Mouse (Mus musculus) embryonic facial prominence, embryonic 12.5 days (tissue): ENCODE results near the gene Epp13. TPM values are rescaled to one million over a fixed set of nuclear protein-coding genes. Genes with fewer than 3 reads are reported as not detected.
"Not testable (repeated sequence)": the region's sequence is repeated elsewhere in the genome, so short reads cannot be mapped to it uniquely, and the experiment has no call there.

Experiments used
- ATAC-seq: fragments of 200-750 bp; cut with Nextera tagmentation; 2 replicates; pipeline ENCODE4 v1.8.0; 2017; ENCODE audit not compliant: insufficient number of reproducible peaks, insufficient read depth, low FRiP score, low TSS enrichment
- H3K27ac ChIP-seq: fragments of 300-500 bp; sonication (generic); 2 replicates; pipeline ENCODE4 v1.5.1; 2016; ENCODE audit warnings: mild to moderate bottlenecking
- H3K27me3 ChIP-seq: fragments of 300-500 bp; sonication (generic); 2 replicates; pipeline ENCODE4 v1.6.1; 2016; ENCODE audit warnings: mild to moderate bottlenecking, moderate library complexity
- H3K36me3 ChIP-seq: fragments of 300-500 bp; sonication (generic); 2 replicates; pipeline ENCODE4 v1.6.1; 2016; ENCODE audit warnings: mild to moderate bottlenecking
- H3K4me1 ChIP-seq: fragments of 300-500 bp; sonication (generic); 2 replicates; pipeline ENCODE4 v1.6.1; 2016
- H3K4me2 ChIP-seq: fragments of 300-500 bp; sonication (generic); replicated peaks from 2 replicates; pipeline ENCODE4 v1.6.1; 2016; ENCODE audit warnings: mild to moderate bottlenecking, moderate library complexity
- H3K4me3 ChIP-seq: fragments of 300-500 bp; sonication (generic); 2 replicates; pipeline ENCODE4 v1.5.1; 2016; ENCODE audit warnings: mild to moderate bottlenecking
- H3K9ac ChIP-seq: fragments of 300-500 bp; sonication (generic); 2 replicates; pipeline ENCODE4 v1.6.1; 2016; ENCODE audit warnings: mild to moderate bottlenecking, moderate library complexity
- H3K9me3 ChIP-seq: fragments of 300-500 bp; sonication (generic); 2 replicates; pipeline ENCODE4 v1.6.1; 2016; ENCODE audit warnings: mild to moderate bottlenecking, moderate library complexity
- WGBS: fragments of 180-500 bp; shearing (Covaris S2); methylation state at CpG from one replicate; pipeline ENCODE4 v1.1.7; 2016; 5-methylcytosine and 5-hydroxymethylcytosine counted together
- polyA plus RNA-seq: library from polyadenylated mRNA; unstranded; fragments of >200 nt; fragmentation: Nextera tagmentation; extraction: Ambion mirVana; gene quantifications from 2 replicates; pipeline ENCODE4 v1.2.1, GENCODE M21; 2016

Gene Epp13
- polyA plus RNA-seq, 1 experiment from 2014 or later: not detected

DNA sequence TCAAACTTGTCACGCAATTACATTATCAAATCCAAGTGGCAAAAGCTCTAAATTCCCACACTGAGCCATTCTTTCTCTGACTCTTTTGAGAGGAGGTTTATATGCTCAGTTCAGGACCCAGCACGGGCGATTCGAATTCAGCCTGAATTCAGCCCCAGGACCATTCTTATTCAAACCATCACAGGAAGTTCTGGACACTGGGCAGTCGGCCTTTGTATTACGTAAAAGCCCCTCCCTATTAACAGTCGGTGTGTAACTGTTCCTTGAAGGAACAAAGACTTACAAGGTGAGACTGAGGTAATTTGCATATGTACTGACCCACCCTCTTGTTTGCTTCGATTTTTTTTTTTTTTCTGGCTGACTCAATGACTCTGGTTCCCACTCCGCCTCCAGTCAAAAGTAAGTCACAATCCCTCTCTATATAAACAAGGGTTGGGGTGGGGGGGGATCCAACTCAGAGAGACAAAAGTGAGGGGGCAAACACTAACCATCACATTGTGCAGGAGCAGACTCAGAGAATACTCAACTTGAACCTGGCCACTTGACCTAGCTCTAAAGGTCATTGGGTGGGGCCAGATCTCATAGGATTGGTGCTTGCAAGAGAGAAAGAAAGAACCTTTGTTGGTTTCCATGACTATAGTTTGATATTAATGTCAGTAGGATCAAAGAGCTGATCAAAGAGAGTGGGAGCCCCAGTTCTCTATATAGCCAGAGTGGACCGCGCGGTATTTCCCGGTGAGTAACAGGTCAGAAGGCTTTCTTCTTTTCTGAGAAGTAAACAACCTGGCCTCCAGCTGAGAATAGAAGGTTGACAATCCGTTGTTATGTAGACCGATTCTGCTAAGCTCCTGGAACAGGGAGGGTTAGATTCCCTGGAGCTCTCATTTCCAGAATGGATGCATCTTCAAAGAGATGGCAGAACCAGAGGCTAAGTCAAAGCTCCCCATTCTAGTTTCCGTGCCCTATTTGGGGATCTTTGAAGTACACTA, 6.0 kb downstream of the Epp13 start:
- WGBS: 35% methylated on average over 16 of the region's 16 CpGs
- H3K36me3 ChIP-seq: no peaks in the 10 kb centered on the region
- H3K9me3 ChIP-seq: no peaks in the 10 kb centered on the region; the same call in 1 of the 2 replicates
- H3K9ac ChIP-seq: no peak overlapping the region
- H3K4me1 ChIP-seq: no peaks in the 10 kb centered on the region
- no peak overlapping the region for H3K4me2 ChIP-seq
- H3K27ac ChIP-seq: no peak overlapping the region
- H3K27me3 ChIP-seq: no peaks in the 10 kb centered on the region
- no peak for ATAC-seq
- H3K4me3 ChIP-seq: no peak overlapping the region

- not testable (repeated sequence) for H3K36me3 ChIP-seq, H3K4me2 ChIP-seq, H3K4me1 ChIP-seq, H3K9ac ChIP-seq, H3K4me3 ChIP-seq, H3K27me3 ChIP-seq, ATAC-seq, H3K27ac ChIP-seq, H3K9me3 ChIP-seq
- 34% methylated on average over 2 of the region's 2 CpGs for WGBS
Measured at GRCm38 (mm10) chr7:6260004-6260403, 7.5 kb downstream of the Epp13 start.

DNA sequence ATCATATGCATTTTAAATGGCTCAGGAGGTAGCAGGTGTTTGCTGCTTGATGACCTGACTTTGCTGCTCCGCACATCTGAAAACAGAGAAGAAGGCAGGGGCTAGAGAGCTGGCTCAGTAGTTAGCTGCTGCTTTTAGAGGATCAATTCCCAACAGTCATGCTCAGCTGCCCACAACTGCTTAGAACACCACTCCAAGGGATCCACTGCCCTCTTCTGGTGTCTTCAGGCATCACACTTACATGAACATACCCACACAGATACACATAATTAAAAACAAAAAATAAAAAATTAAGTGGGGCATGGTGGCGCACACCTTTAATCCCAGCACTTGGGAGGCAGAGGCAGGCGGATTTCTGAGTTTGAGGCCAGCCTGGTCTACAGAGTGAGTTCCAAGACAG, 9.6 kb downstream of the Epp13 start:
- no peak for ATAC-seq
- Histone ChIP-seq H3K36me3 (no peaks in the 10 kb centered on the region), H3K4me2 (no peak overlapping the region), H3K9me3 (no peaks in the 10 kb centered on the region), H3K27me3 (no peaks in the 10 kb centered on the region), H3K27ac (no peak overlapping the region), H3K4me3 (no peak overlapping the region), H3K4me1 (no peaks in the 10 kb centered on the region), H3K9ac (no peak overlapping the region)
- 81% methylated on average over 3 of the region's 3 CpGs for WGBS

GRCm38 (mm10) chr7:6262984-6263383, 10.5 kb downstream of the Epp13 start:
- H3K4me3 ChIP-seq: no peak overlapping the region
- H3K27me3 ChIP-seq: no peaks in the 10 kb centered on the region
- no peaks in the 10 kb centered on the region for H3K9me3 ChIP-seq
- H3K9ac ChIP-seq: no peak overlapping the region
- H3K4me1 ChIP-seq: no peaks in the 10 kb centered on the region
- WGBS: 78% methylated on average over 4 of the region's 4 CpGs
- H3K4me2 ChIP-seq: no peak overlapping the region
- H3K27ac ChIP-seq: no peak overlapping the region
- ATAC-seq: no peak
- H3K36me3 ChIP-seq: no peaks in the 10 kb centered on the region

DNA sequence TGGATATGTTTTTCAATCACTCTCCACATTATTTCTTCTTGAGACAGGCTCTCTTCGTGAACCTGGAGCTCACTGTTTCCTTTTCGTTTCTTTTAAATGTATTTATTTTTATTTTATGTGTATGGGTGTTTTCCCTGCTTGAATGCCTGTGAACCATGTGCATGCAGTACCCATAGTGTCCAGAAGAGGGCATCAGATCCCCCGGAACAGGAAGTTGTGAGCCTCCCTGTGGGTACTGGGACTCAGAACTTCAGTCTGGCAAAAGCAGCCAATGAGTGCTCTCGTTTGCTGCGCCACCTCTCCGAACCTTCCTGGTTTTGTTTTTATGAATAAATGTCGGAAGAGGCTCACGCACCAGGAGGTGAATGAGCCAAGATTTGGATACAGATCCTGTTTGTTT, 13.2 kb downstream of the Epp13 start:
- no peak overlapping the region for H3K4me2 ChIP-seq
- no peak overlapping the region for H3K9ac ChIP-seq
- no peak overlapping the region for H3K27ac ChIP-seq
- no peak overlapping the region for H3K4me3 ChIP-seq
- WGBS: 65% methylated on average over 8 of the region's 8 CpGs
- H3K36me3 ChIP-seq: no peaks in the 10 kb centered on the region
- H3K4me1 ChIP-seq: no peaks in the 10 kb centered on the region
- ATAC-seq: no peak
- no peaks in the 10 kb centered on the region for H3K9me3 ChIP-seq
- H3K27me3 ChIP-seq: no peaks in the 10 kb centered on the region

DNA sequence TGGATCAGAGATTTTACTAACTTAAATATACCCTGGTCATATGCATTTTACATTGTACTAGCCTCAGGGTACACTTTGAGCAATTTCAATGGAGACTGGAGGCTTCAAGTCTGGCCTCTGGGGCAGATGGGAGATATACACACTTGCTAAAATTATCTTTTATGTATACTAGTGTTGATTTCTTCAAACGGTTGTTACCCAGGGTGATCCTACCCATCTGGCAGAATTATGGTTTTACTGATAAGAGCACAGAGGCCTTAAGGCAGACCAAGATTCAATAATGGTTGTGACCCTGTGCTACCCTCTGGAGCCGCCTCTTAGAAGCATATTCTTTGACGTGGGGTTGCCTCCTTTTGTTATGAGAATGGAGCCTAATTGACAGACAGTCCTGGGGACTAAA, 25.4 kb downstream of the Epp13 start:
- ATAC-seq: no peak
- H3K36me3 ChIP-seq: no peaks in the 10 kb centered on the region
- no peaks in the 10 kb centered on the region for H3K27me3 ChIP-seq
- H3K9ac ChIP-seq: no peak overlapping the region
- no peak overlapping the region for H3K27ac ChIP-seq
- H3K4me2 ChIP-seq: no peak overlapping the region
- 69% methylated on average over 3 of the region's 3 CpGs for WGBS
- no peak overlapping the region for H3K4me3 ChIP-seq
- no peaks in the 10 kb centered on the region for H3K4me1 ChIP-seq
- no peaks in the 10 kb centered on the region for H3K9me3 ChIP-seq

DNA sequence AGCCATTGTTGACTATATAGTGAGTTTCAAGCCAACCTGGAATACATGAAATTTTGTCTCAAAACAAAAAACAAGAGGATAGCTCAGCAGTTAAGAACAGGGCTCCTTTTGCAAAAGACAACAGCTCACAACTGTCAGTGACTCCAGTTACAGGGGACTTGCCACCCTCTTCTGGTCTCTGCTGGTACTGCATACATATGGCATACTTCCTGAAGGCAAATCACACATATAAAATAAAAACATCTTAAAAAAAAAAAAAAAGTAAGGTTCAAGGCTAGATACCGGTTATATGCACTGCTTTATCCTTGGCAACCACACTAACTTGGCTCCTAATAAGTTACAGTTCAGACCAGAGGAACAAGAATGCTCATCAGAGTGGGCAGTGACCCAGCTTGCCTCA, 30.2 kb downstream of the Epp13 start:
- peak overlapping the region; percentile 53 for H3K4me2 ChIP-seq
- peak overlapping the region; percentile 50 for H3K9ac ChIP-seq
- no peaks in the 10 kb centered on the region for H3K36me3 ChIP-seq
- peaks cover 4% of the 10 kb centered on the region for H3K4me1 ChIP-seq
- ATAC-seq: no peak
- H3K27me3 ChIP-seq: no peaks in the 10 kb centered on the region
- WGBS: 0% methylated on average over 1 of the region's 1 CpGs
- H3K9me3 ChIP-seq: no peaks in the 10 kb centered on the region
- H3K27ac ChIP-seq: no peak overlapping the region
- H3K4me3 ChIP-seq: peak overlapping the region; percentile 50

DNA sequence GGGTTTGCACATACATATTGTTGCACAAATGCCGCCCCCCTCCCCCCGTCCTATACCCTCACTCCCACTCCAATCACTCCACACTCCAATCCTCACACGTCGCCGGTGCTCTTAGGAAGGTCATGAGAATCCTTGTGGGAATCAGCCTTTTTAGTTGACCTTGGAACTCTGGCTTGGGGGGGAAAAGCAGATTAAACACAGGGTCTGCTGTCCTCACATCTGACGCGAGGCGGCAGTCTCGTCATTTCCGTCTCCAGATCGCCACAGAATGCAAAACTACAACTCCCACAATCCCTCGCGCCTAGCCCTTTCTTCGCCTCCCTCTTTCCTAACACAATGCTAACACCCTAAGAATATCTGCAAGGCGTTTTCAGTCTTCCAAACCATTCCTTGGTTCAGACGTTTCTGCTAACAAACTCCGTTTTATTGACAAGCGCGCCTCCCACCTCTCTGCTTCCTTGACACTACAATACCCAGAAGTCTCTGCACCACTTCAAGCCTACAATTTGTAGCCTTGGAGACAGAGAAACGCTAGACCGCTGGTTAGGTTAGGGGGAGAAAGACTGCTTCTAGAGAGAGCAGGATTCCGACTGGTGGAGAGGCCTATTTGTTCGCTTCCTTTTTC, 31.1 kb downstream of the Epp13 start:
- Histone ChIP-seq H3K4me1 (peaks cover 4% of the 10 kb centered on the region), H3K27me3 (no peaks in the 10 kb centered on the region), H3K27ac (peak overlapping the region; percentile 73), H3K36me3 (no peaks in the 10 kb centered on the region), H3K9me3 (no peaks in the 10 kb centered on the region), H3K4me2 (peak overlapping the region; percentile 53), H3K9ac (peak overlapping the region; percentile 50), H3K4me3 (peak overlapping the region; percentile 50)
- 1% methylated on average over 23 of the region's 23 CpGs for WGBS
- ATAC-seq: 0 out of 2 replicates have a peak, but pooled peaks have one; percentile 41

DNA sequence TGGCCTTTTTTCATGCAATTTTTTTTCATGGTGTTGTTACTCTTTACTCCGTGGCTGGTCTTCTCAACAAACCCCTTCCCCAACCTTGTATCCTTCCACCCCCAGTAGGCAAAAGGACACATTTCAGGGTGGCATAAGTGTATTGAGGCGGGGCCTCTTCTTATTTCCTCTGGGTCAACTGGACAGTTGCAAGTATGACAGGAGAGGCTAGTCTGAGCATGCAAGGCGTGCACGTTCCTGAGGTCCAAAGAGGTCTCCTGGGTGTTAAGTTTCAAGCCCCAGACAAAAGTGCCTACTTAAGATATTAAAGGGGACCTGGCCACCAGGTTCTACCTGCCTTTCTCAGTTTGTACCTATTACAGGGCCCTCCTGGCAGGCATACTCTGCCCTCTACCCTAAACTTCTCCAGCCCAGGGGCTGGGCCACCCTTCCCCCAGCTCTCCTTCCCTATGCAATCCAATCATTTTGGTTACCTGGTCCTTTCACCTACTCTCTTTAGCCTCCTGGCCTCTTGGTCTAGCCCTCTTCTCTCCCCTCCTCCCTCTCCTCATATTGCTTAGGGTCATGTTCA, 32.0 kb downstream of the Epp13 start:
- Histone ChIP-seq H3K4me3 (no peak overlapping the region), H3K27me3 (no peaks in the 10 kb centered on the region), H3K27ac (no peak overlapping the region), H3K4me1 (peaks cover 4% of the 10 kb centered on the region), H3K9me3 (no peaks in the 10 kb centered on the region), H3K4me2 (no peak overlapping the region), H3K9ac (no peak overlapping the region), H3K36me3 (no peaks in the 10 kb centered on the region)
- WGBS: 86% methylated on average over 4 of the region's 4 CpGs
- no peak for ATAC-seq

- Histone ChIP-seq H3K27me3 (no peaks in the 10 kb centered on the region), H3K9ac (no peak overlapping the region), H3K9me3 (no peaks in the 10 kb centered on the region), H3K27ac (0 out of 2 replicates have a peak overlapping the region, but pooled peaks have one; percentile 72), H3K36me3 (no peaks in the 10 kb centered on the region), H3K4me2 (peak overlapping the region; percentile 69; the same call in 1 of the 2 replicates), H3K4me1 (peaks cover 4% of the 10 kb centered on the region), H3K4me3 (0 out of 2 replicates have a peak overlapping the region, but pooled peaks have one; percentile 53)
- whole genome bisulfite sequencing: 89% methylated on average over 6 of the region's 6 CpGs
- no peak for ATAC-seq
Measured at GRCm38 (mm10) chr7:6285366-6285765, 32.9 kb downstream of the Epp13 start.

DNA sequence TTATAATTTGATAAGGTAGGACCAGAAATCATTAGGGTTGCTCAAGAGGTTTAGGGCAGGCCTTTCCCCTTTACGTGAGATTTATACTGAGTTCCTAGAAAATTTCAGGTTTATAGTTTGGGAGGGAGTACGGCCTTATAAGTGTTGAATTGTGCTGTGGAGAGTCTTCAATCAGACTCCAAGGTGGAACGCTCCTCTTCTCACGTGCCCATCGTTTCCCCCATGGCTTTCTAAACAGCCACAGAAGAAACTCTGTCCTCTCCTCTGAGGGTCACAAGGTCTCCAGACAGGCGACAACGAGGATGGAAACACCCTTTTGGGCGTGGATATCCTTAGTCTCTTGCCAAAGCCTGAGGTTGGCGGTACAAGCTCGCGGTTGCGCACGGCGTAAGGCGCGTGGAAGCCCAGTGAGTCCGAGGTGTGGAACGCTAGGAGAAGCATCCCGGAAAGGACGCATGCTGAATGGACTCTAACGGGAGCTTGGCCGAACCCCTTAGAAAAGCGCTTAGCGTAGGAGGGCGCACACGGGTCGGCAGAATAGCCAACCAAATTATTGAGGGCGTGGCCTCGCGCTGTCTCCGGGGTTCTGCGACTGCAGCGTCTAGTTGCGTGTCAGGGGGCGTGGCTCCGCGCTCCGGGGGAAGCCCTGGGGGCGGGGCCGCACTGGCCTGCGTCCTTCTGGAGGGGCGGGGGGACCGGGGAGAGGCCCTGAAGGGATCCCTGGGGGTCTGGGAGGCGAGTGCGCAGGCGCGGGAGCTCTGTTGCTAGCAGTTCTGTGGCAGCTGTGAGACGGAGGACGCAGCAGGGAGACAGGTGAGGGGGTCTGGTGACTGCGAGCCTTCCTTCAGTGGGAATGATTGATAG, 33.6 kb downstream of the Epp13 start, which contains the start of gene Zfp667:
TSS of gene Zfp667 (plus strand) at position 738 of the 864 bp plus-strand sequence.
- peaks cover 4% of the 10 kb centered on the region for H3K4me1 ChIP-seq
- peak within 1 kb of the TSS; percentile 72; the same call in 1 of the 2 replicates for H3K27ac ChIP-seq
- ATAC-seq: peak; percentile 79

More for the DNA sequence above, 33.6 kb downstream of the Epp13 start, which contains the start of gene Zfp667:
- peak within 1 kb of the TSS; percentile 69 for H3K4me2 ChIP-seq
- H3K27me3 ChIP-seq: no peaks in the 10 kb centered on the region
- H3K36me3 ChIP-seq: no peaks in the 10 kb centered on the region
- H3K9ac ChIP-seq: peak within 1 kb of the TSS; percentile 58
- 4% methylated on average over 50 of the region's 50 CpGs for WGBS
- no peaks in the 10 kb centered on the region for H3K9me3 ChIP-seq
- peak within 1 kb of the TSS; percentile 53 for H3K4me3 ChIP-seq
